Mouse (Mus musculus) limb, embryonic 15.5 days (tissue): ENCODE data around the gene Hagh. TPM values are rescaled to one million over a fixed set of nuclear protein-coding genes. Genes with fewer than 3 reads are reported as not detected.

Source experiments
- ATAC-seq: fragments of 200-750 bp; cut with Nextera tagmentation; 2 replicates; pipeline ENCODE4 v1.8.0; 2017; ENCODE audit warnings: low read depth, moderate TSS enrichment; ENCODE audit not compliant: insufficient number of reproducible peaks, low FRiP score, low TSS enrichment
- H3K27ac ChIP-seq: fragments of 300-500 bp; sonication (generic); 2 replicates; pipeline ENCODE4 v1.5.1; 2015; ENCODE audit warnings: moderate library complexity, mild to moderate bottlenecking, inconsistent platforms
- H3K27me3 ChIP-seq: fragments of 300-500 bp; sonication (generic); 2 replicates; pipeline ENCODE4 v1.6.1; 2015; ENCODE audit warnings: inconsistent platforms
- H3K36me3 ChIP-seq: fragments of 300-500 bp; sonication (generic); 2 replicates; pipeline ENCODE4 v1.6.1; 2015; ENCODE audit warnings: inconsistent platforms
- H3K4me1 ChIP-seq: fragments of 300-500 bp; sonication (generic); 2 replicates; pipeline ENCODE4 v1.6.1; 2015; ENCODE audit warnings: inconsistent platforms
- H3K4me2 ChIP-seq: fragments of 300-500 bp; sonication (generic); 2 replicates; pipeline ENCODE4 v1.6.1; 2015; ENCODE audit warnings: mild to moderate bottlenecking, inconsistent platforms
- H3K4me3 ChIP-seq: fragments of 300-500 bp; sonication (generic); 2 replicates; pipeline ENCODE4 v1.5.1; 2015; ENCODE audit warnings: mild to moderate bottlenecking, inconsistent platforms
- H3K9ac ChIP-seq: fragments of 300-500 bp; sonication (generic); 2 replicates; pipeline ENCODE4 v1.6.1; 2015; ENCODE audit warnings: inconsistent platforms
- H3K9me3 ChIP-seq: fragments of 300-500 bp; sonication (generic); 2 replicates; pipeline ENCODE4 v1.6.1; 2016; ENCODE audit warnings: inconsistent platforms
- WGBS: fragments of 180-500 bp; shearing (Covaris S2); methylation state at CpG from one replicate; pipeline ENCODE4 v1.1.7; 2015; 5-methylcytosine and 5-hydroxymethylcytosine counted together
- polyA plus RNA-seq: library from polyadenylated mRNA; unstranded; fragments of >200 nt; fragmentation: Nextera tagmentation; extraction: Ambion mirVana; gene quantifications from 2 replicates; pipeline ENCODE4 v1.2.1, GENCODE M21; 2015

Hagh gene
- polyA plus RNA-seq = 37.7 and 43.3 TPM in 2 replicates

- 60% methylated on average over 8 of the region's 8 CpGs for WGBS
Observed at GRCm38 (mm10) chr17:24839842-24840241, at the start of gene Hagh. Hagh (plus strand) TSS chr17:24840143.

GRCm38 (mm10) chr17:24792190-24792589 lies 47.8 kb upstream of the Hagh start:
- no peaks in the 10 kb centered on the region for H3K36me3 ChIP-seq
- H3K4me1 ChIP-seq = no peaks in the 10 kb centered on the region
- no peak overlapping the region for H3K4me3 ChIP-seq
- H3K27ac ChIP-seq = no peak overlapping the region
- no peak overlapping the region for H3K4me2 ChIP-seq
- no peak for ATAC-seq
- H3K27me3 ChIP-seq = 0 out of 2 replicates have a peak, but pooled peaks cover 6% of the 10 kb centered on the region
- 55% methylated on average over 8 of the region's 8 CpGs for WGBS
- H3K9me3 ChIP-seq = no peaks in the 10 kb centered on the region
- no peak overlapping the region for H3K9ac ChIP-seq

More at GRCm38 (mm10) chr17:24839842-24840241, at the start of gene Hagh:
- Histone ChIP-seq H3K9ac (no peak within 1 kb of the TSS), H3K27ac (peak within 1 kb of the TSS; percentile 43), H3K4me3 (no peak within 1 kb of the TSS; the same call in 1 of the 2 replicates), H3K9me3 (no peaks in the 10 kb centered on the region), H3K27me3 (peaks cover 18% of the 10 kb centered on the region), H3K4me2 (0 out of 2 replicates have a peak within 1 kb of the TSS, but pooled peaks have one; percentile 7), H3K36me3 (no peaks in the 10 kb centered on the region), H3K4me1 (no peaks in the 10 kb centered on the region)
- no peak for ATAC-seq

- H3K27ac ChIP-seq = no peak overlapping the region
- ATAC-seq = no peak
- H3K27me3 ChIP-seq = 0 out of 2 replicates have a peak, but pooled peaks cover 6% of the 10 kb centered on the region
- no peak overlapping the region for H3K4me3 ChIP-seq
- H3K9ac ChIP-seq = no peak overlapping the region
- no peak overlapping the region for H3K4me2 ChIP-seq
- H3K4me1 ChIP-seq = no peaks in the 10 kb centered on the region
- no peaks in the 10 kb centered on the region for H3K36me3 ChIP-seq
- no peaks in the 10 kb centered on the region for H3K9me3 ChIP-seq
- WGBS = 57% methylated on average over 12 of the region's 12 CpGs
Observed at GRCm38 (mm10) chr17:24794791-24795190, 45.2 kb upstream of the Hagh start.

- H3K4me3 ChIP-seq = no peak overlapping the region
- ATAC-seq = no peak
- H3K9ac ChIP-seq = no peak overlapping the region
- no peaks in the 10 kb centered on the region for H3K9me3 ChIP-seq
- H3K4me2 ChIP-seq = no peak overlapping the region
- WGBS = 73% methylated on average over 3 of the region's 3 CpGs
- H3K36me3 ChIP-seq = no peaks in the 10 kb centered on the region
- H3K27ac ChIP-seq = no peak overlapping the region
- H3K27me3 ChIP-seq = no peaks in the 10 kb centered on the region
- no peaks in the 10 kb centered on the region for H3K4me1 ChIP-seq
Observed at GRCm38 (mm10) chr17:24796969-24797368, 43.0 kb upstream of the Hagh start.

GRCm38 (mm10) chr17:24798229-24798628 lies 41.7 kb upstream of the Hagh start:
- no peaks in the 10 kb centered on the region for H3K4me1 ChIP-seq
- no peak overlapping the region for H3K4me3 ChIP-seq
- H3K9me3 ChIP-seq = no peaks in the 10 kb centered on the region
- no peak for ATAC-seq
- H3K4me2 ChIP-seq = no peak overlapping the region
- no peaks in the 10 kb centered on the region for H3K36me3 ChIP-seq
- 43% methylated on average over 9 of the region's 9 CpGs for WGBS
- no peaks in the 10 kb centered on the region for H3K27me3 ChIP-seq
- no peak overlapping the region for H3K9ac ChIP-seq
- H3K27ac ChIP-seq = no peak overlapping the region

GRCm38 (mm10) chr17:24799476-24799875 lies 40.5 kb upstream of the Hagh start:
- Histone ChIP-seq H3K27ac (no peak overlapping the region), H3K27me3 (peaks cover 4% of the 10 kb centered on the region; the same call in 1 of the 2 replicates), H3K9me3 (no peaks in the 10 kb centered on the region), H3K4me1 (0 out of 2 replicates have a peak, but pooled peaks cover 2% of the 10 kb centered on the region), H3K4me2 (no peak overlapping the region), H3K36me3 (no peaks in the 10 kb centered on the region), H3K4me3 (no peak overlapping the region), H3K9ac (no peak overlapping the region)
- no peak for ATAC-seq
- WGBS = 85% methylated on average over 4 of the region's 4 CpGs

- no peak overlapping the region for H3K4me3 ChIP-seq
Observed at GRCm38 (mm10) chr17:24800524-24800923, 39.4 kb upstream of the Hagh start.

GRCm38 (mm10) chr17:24803952-24804951 lies 35.7 kb upstream of the Hagh start, which contains the start of gene Meiob:
Meiob (plus strand) TSS chr17:24804289.
- Histone ChIP-seq H3K4me2 (peak within 1 kb of the TSS; percentile 90), H3K4me3 (peak within 1 kb of the TSS; percentile 64), H3K4me1 (0 out of 2 replicates have a peak, but pooled peaks cover 2% of the 10 kb centered on the region), H3K27me3 (peaks cover 27% of the 10 kb centered on the region), H3K9me3 (no peaks in the 10 kb centered on the region), H3K27ac (no peak within 1 kb of the TSS), H3K36me3 (no peaks in the 10 kb centered on the region), H3K9ac (peak within 1 kb of the TSS; percentile 56)
- WGBS = under 1% methylated on average over 71 of the region's 71 CpGs
- ATAC-seq = peak; percentile 83

More at GRCm38 (mm10) chr17:24800524-24800923, 39.4 kb upstream of the Hagh start:
- Histone ChIP-seq H3K4me1 (0 out of 2 replicates have a peak, but pooled peaks cover 2% of the 10 kb centered on the region), H3K4me2 (no peak overlapping the region), H3K36me3 (no peaks in the 10 kb centered on the region), H3K9ac (no peak overlapping the region), H3K27me3 (peaks cover 13% of the 10 kb centered on the region), H3K9me3 (no peaks in the 10 kb centered on the region), H3K27ac (no peak overlapping the region)
- WGBS = 45% methylated on average over 3 of the region's 3 CpGs
- no peak for ATAC-seq

- no peaks in the 10 kb centered on the region for H3K36me3 ChIP-seq
- no peak overlapping the region for H3K4me2 ChIP-seq
- H3K4me3 ChIP-seq = no peak overlapping the region
- no peak overlapping the region for H3K27ac ChIP-seq
- peaks cover 13% of the 10 kb centered on the region; the same call in 1 of the 2 replicates for H3K27me3 ChIP-seq
- no peak overlapping the region for H3K9ac ChIP-seq
- whole genome bisulfite sequencing = 68% methylated on average over 3 of the region's 3 CpGs
- no peaks in the 10 kb centered on the region for H3K4me1 ChIP-seq
- H3K9me3 ChIP-seq = no peaks in the 10 kb centered on the region
- ATAC-seq = no peak
Observed at GRCm38 (mm10) chr17:24811211-24811610, 28.7 kb upstream of the Hagh start.

GRCm38 (mm10) chr17:24812215-24812614 lies 27.7 kb upstream of the Hagh start:
- Histone ChIP-seq H3K4me2 (no peak overlapping the region), H3K9me3 (no peaks in the 10 kb centered on the region), H3K36me3 (no peaks in the 10 kb centered on the region), H3K4me1 (no peaks in the 10 kb centered on the region), H3K27me3 (peaks cover 9% of the 10 kb centered on the region; the same call in 1 of the 2 replicates), H3K9ac (no peak overlapping the region), H3K4me3 (no peak overlapping the region), H3K27ac (no peak overlapping the region)
- ATAC-seq = no peak
- 30% methylated on average over 2 of the region's 2 CpGs for WGBS

GRCm38 (mm10) chr17:24815256-24815655 lies 24.7 kb upstream of the Hagh start:
- no peak overlapping the region for H3K4me2 ChIP-seq
- H3K27ac ChIP-seq = no peak overlapping the region
- 73% methylated on average over 5 of the region's 5 CpGs for WGBS
- ATAC-seq = no peak
- 0 out of 2 replicates have a peak, but pooled peaks cover 5% of the 10 kb centered on the region for H3K27me3 ChIP-seq
- no peaks in the 10 kb centered on the region for H3K9me3 ChIP-seq
- no peaks in the 10 kb centered on the region for H3K36me3 ChIP-seq
- H3K4me3 ChIP-seq = no peak overlapping the region
- no peak overlapping the region for H3K9ac ChIP-seq
- no peaks in the 10 kb centered on the region for H3K4me1 ChIP-seq

GRCm38 (mm10) chr17:24817503-24817902 lies 22.4 kb upstream of the Hagh start:
- H3K4me2 ChIP-seq = no peak overlapping the region
- no peak overlapping the region for H3K4me3 ChIP-seq
- 0 out of 2 replicates have a peak, but pooled peaks cover 5% of the 10 kb centered on the region for H3K27me3 ChIP-seq
- H3K9ac ChIP-seq = no peak overlapping the region
- ATAC-seq = no peak
- H3K27ac ChIP-seq = no peak overlapping the region
- no peaks in the 10 kb centered on the region for H3K36me3 ChIP-seq
- H3K9me3 ChIP-seq = no peaks in the 10 kb centered on the region
- no peaks in the 10 kb centered on the region for H3K4me1 ChIP-seq
- 21% methylated on average over 1 of the region's 1 CpGs for WGBS
